Mouse (Mus musculus) erythroblast, embryonic 14.5 days (primary cell): Measurements from ENCODE around the gene Hfe2. TPM values are rescaled to one million over a fixed set of nuclear protein-coding genes. Genes with fewer than 3 reads are reported as not detected.
A peak's percentile ranks its signal among the peaks of the same experiment; 100 is the strongest.
"Not testable (repeated sequence)": the region's sequence is repeated elsewhere in the genome, so short reads cannot be mapped to it uniquely, and the experiment has no call there.

Experiments
- H3K27me3 ChIP-seq: 2 replicates; pipeline ENCODE4 v1.6.1; 2012; ENCODE audit warnings: inconsistent platforms; ENCODE audit not compliant: control insufficient read depth
- H3K36me3 ChIP-seq: 2 replicates; pipeline ENCODE4 v1.6.1; 2012; ENCODE audit warnings: mild to moderate bottlenecking, inconsistent platforms; ENCODE audit not compliant: control insufficient read depth
- H3K4me1 ChIP-seq: 2 replicates; pipeline ENCODE4 v1.6.1; 2012; ENCODE audit warnings: inconsistent platforms; ENCODE audit not compliant: control insufficient read depth
- H3K4me3 ChIP-seq: replicated peaks from 2 replicates; pipeline ENCODE3; 2012; ENCODE audit warnings: moderate library complexity, mild to moderate bottlenecking, inconsistent platforms
- H3K9me3 ChIP-seq: 2 replicates; pipeline ENCODE4 v1.6.1; 2012; ENCODE audit warnings: low read length, inconsistent platforms, mixed read lengths; ENCODE audit not compliant: control insufficient read depth
- GATA1 ChIP-seq: IDR thresholded peaks from 2 replicates; pipeline ENCODE4 v1.6.1; 2012; ENCODE audit warnings: low read length, inconsistent platforms, mixed read lengths
- TAL1 ChIP-seq: IDR thresholded peaks from 3 replicates; pipeline ENCODE4 v1.6.1; 2012; ENCODE audit warnings: low read length, inconsistent platforms, mixed read lengths
- polyA plus RNA-seq: library from polyadenylated mRNA; stranded (reverse); fragments of >175 nt; gene quantifications from 2 replicates; pipeline ENCODE4 v1.2.3, GENCODE M21; 2012

Gene Hfe2
- polyA plus RNA-seq, 1 experiment: not detected

GRCm38 (mm10) chr3:96501391-96502115, 23.4 kb upstream of the Hfe2 start:
- no peak for TF ChIP-seq TAL1
- TF ChIP-seq GATA1: no peak
- H3K9me3 ChIP-seq: no peaks in the 10 kb centered on the region
- no peaks in the 10 kb centered on the region for H3K36me3 ChIP-seq
- peak overlapping the region; percentile 88 for H3K4me3 ChIP-seq
- H3K4me1 ChIP-seq: peaks cover 58% of the 10 kb centered on the region
- no peaks in the 10 kb centered on the region for H3K27me3 ChIP-seq

- Histone ChIP-seq H3K9me3 (no peaks in the 10 kb centered on the region), H3K27me3 (no peaks in the 10 kb centered on the region), H3K4me1 (peaks cover 50% of the 10 kb centered on the region), H3K36me3 (no peaks in the 10 kb centered on the region), H3K4me3 (peak overlapping the region; percentile 88)
- TF ChIP-seq GATA1 (no peak), TAL1 (no peak)
Observed at GRCm38 (mm10) chr3:96502181-96503082, 22.5 kb upstream of the Hfe2 start.

GRCm38 (mm10) chr3:96503083-96503450, 21.9 kb upstream of the Hfe2 start:
- H3K36me3 ChIP-seq: no peaks in the 10 kb centered on the region
- H3K9me3 ChIP-seq: no peaks in the 10 kb centered on the region
- H3K4me1 ChIP-seq: peaks cover 44% of the 10 kb centered on the region
- H3K4me3 ChIP-seq: peak overlapping the region; percentile 88
- H3K27me3 ChIP-seq: no peaks in the 10 kb centered on the region
- TF ChIP-seq TAL1: no peak
- TF ChIP-seq GATA1: no peak

- peaks cover 37% of the 10 kb centered on the region for H3K4me1 ChIP-seq
- TF ChIP-seq GATA1 (no peak), TAL1 (no peak)
- no peaks in the 10 kb centered on the region for H3K27me3 ChIP-seq
- H3K4me3 ChIP-seq: no peak overlapping the region
- no peaks in the 10 kb centered on the region for H3K9me3 ChIP-seq
- H3K36me3 ChIP-seq: no peaks in the 10 kb centered on the region
Observed at GRCm38 (mm10) chr3:96503946-96504345, 21.0 kb upstream of the Hfe2 start.

GRCm38 (mm10) chr3:96504931-96505330, 20.0 kb upstream of the Hfe2 start:
- TF ChIP-seq TAL1: no peak
- TF ChIP-seq GATA1: no peak
- no peaks in the 10 kb centered on the region for H3K36me3 ChIP-seq
- H3K4me3 ChIP-seq: no peak overlapping the region
- H3K9me3 ChIP-seq: no peaks in the 10 kb centered on the region
- no peaks in the 10 kb centered on the region for H3K27me3 ChIP-seq
- H3K4me1 ChIP-seq: peaks cover 29% of the 10 kb centered on the region

- Histone ChIP-seq H3K9me3 (no peaks in the 10 kb centered on the region), H3K4me3 (no peak overlapping the region), H3K27me3 (no peaks in the 10 kb centered on the region), H3K36me3 (no peaks in the 10 kb centered on the region), H3K4me1 (peaks cover 22% of the 10 kb centered on the region)
- TF ChIP-seq GATA1 (no peak), TAL1 (no peak)
Observed at GRCm38 (mm10) chr3:96506396-96507047, 18.4 kb upstream of the Hfe2 start.

- H3K9me3 ChIP-seq, H3K4me3 ChIP-seq, H3K36me3 ChIP-seq, H3K4me1 ChIP-seq, H3K27me3 ChIP-seq: not testable (repeated sequence)
Observed at GRCm38 (mm10) chr3:96507966-96508365, 17.0 kb upstream of the Hfe2 start.

- Histone ChIP-seq H3K36me3 (no peaks in the 10 kb centered on the region), H3K4me3 (no peak overlapping the region)
- TF ChIP-seq GATA1 (no peak), TAL1 (no peak)
Observed at GRCm38 (mm10) chr3:96520171-96520570, 4.8 kb upstream of the Hfe2 start.

GRCm38 (mm10) chr3:96522149-96522548, 2.8 kb upstream of the Hfe2 start:
- no peak for TF ChIP-seq TAL1
- TF ChIP-seq GATA1: no peak
- H3K9me3 ChIP-seq: no peaks in the 10 kb centered on the region
- no peaks in the 10 kb centered on the region for H3K4me1 ChIP-seq
- H3K27me3 ChIP-seq: peaks cover 25% of the 10 kb centered on the region
- no peaks in the 10 kb centered on the region for H3K36me3 ChIP-seq
- no peak overlapping the region for H3K4me3 ChIP-seq

More at GRCm38 (mm10) chr3:96520171-96520570, 4.8 kb upstream of the Hfe2 start:
- H3K9me3 ChIP-seq: no peaks in the 10 kb centered on the region
- H3K27me3 ChIP-seq: peaks cover 10% of the 10 kb centered on the region
- H3K4me1 ChIP-seq: no peaks in the 10 kb centered on the region
